Mouse (Mus musculus) MEL (cell line): ENCODE measurements around the gene Scrn1. TPM values are rescaled to one million over a fixed set of nuclear protein-coding genes. Genes with fewer than 3 reads are reported as not detected.

Source experiments
- DNase-seq: peaks from one replicate; pipeline ENCODE4 v3.0.0; 2011; ENCODE audit warnings: low read depth, low spot score
- H3K27ac ChIP-seq: 2 replicates; pipeline ENCODE4 v1.5.1; 2012; ENCODE audit warnings: low read depth, mild to moderate bottlenecking, control low read depth, low read length, moderate library complexity; ENCODE audit not compliant: control insufficient read depth
- H3K27me3 ChIP-seq, 2 experiments: fragments of 150-350 bp in 1 of 2; sonication (generic) in 1 of 2; 2 replicates each; pipeline ENCODE4 v1.6.1; 2012; ENCODE audit warnings: low read length in 2 of 2, mild to moderate bottlenecking in 2 of 2, improper control_type of control experiment in 1 of 2, moderate library complexity in 1 of 2; ENCODE audit not compliant: insufficient read depth in 2 of 2, control insufficient read depth in 1 of 2
- H3K36me3 ChIP-seq, 2 experiments: 2 replicates each; pipeline ENCODE4 v1.6.1; 2012 to 2014; ENCODE audit warnings: low read length in 2 of 2, improper control_type of control experiment in 1 of 2, inconsistent platforms in 1 of 2, mild to moderate bottlenecking in 1 of 2; ENCODE audit not compliant: insufficient read depth in 2 of 2, control insufficient read depth in 1 of 2
- H3K4me1 ChIP-seq, 2 experiments: fragments of 150-350 bp in 1 of 2; sonication (generic) in 1 of 2; 2 replicates each; pipeline ENCODE4 v1.6.1; 2012; ENCODE audit warnings: low read length in 2 of 2, improper control_type of control experiment in 1 of 2, mild to moderate bottlenecking in 1 of 2; ENCODE audit not compliant: insufficient read depth in 2 of 2, control insufficient read depth in 1 of 2
- H3K4me3 ChIP-seq, 2 experiments: fragments of 150-350 bp in 1 of 2; sonication (generic) in 1 of 2; 2 replicates each; pipeline ENCODE4 v1.5.1; 2012; ENCODE audit warnings: low read depth in 2 of 2, low read length in 2 of 2, mild to moderate bottlenecking in 2 of 2, moderate library complexity in 2 of 2, control low read depth in 1 of 2, improper control_type of control experiment in 1 of 2; ENCODE audit not compliant: control insufficient read depth in 1 of 2, insufficient read depth in 1 of 2
- H3K79me2 ChIP-seq: 2 replicates; pipeline ENCODE4 v1.6.1; 2012; ENCODE audit warnings: mild to moderate bottlenecking, low read length, moderate library complexity; ENCODE audit not compliant: control insufficient read depth, poor library complexity, insufficient read depth
- H3K9ac ChIP-seq: 2 replicates; pipeline ENCODE4 v1.6.1; 2012; ENCODE audit warnings: low read depth, mild to moderate bottlenecking, control low read depth, low read length, moderate library complexity; ENCODE audit not compliant: control insufficient read depth, poor library complexity, severe bottlenecking
- H3K9me3 ChIP-seq: fragments of 150-350 bp; sonication (generic); replicated peaks from 2 replicates; pipeline ENCODE4 v1.6.1; 2012; ENCODE audit warnings: mild to moderate bottlenecking, low read length, improper control_type of control experiment, moderate library complexity; ENCODE audit not compliant: insufficient read depth
- E2F4 ChIP-seq: IDR thresholded peaks from 2 replicates; pipeline ENCODE4 v1.6.1; 2011; ENCODE audit warnings: low read depth, low read length, improper control_type of control experiment, borderline replicate concordance
- EP300 ChIP-seq, 2 experiments: IDR thresholded peaks; 2 replicates each; pipeline ENCODE4 v1.6.1; 2011; ENCODE audit warnings: improper control_type of control experiment in 2 of 2, low read length in 2 of 2, low read depth in 1 of 2, mild to moderate bottlenecking in 1 of 2
- GABPA ChIP-seq: IDR thresholded peaks from 2 replicates; pipeline ENCODE4 v1.6.1; 2012; ENCODE audit warnings: low read depth, mild to moderate bottlenecking, inconsistent platforms, low read length, improper control_type of control experiment, moderate library complexity
- GATA1 ChIP-seq: IDR thresholded peaks from 2 replicates; pipeline ENCODE4 v1.6.1; 2011; ENCODE audit warnings: low read depth, low read length, improper control_type of control experiment
- JUND ChIP-seq: IDR thresholded peaks from 2 replicates; pipeline ENCODE4 v1.6.1; 2011; ENCODE audit warnings: low read depth, mild to moderate bottlenecking, improper control_type of control experiment, low read length
- MAFK ChIP-seq: IDR thresholded peaks from 2 replicates; pipeline ENCODE4 v1.6.1; 2011; ENCODE audit warnings: low read depth, mild to moderate bottlenecking, low read length, improper control_type of control experiment, borderline replicate concordance
- MXI1 ChIP-seq: IDR thresholded peaks from 2 replicates; pipeline ENCODE4 v1.6.1; 2011; ENCODE audit warnings: mild to moderate bottlenecking, low read depth, low read length, improper control_type of control experiment
- MYB ChIP-seq: IDR thresholded peaks from 2 replicates; pipeline ENCODE4 v1.6.1; 2011; ENCODE audit warnings: mild to moderate bottlenecking, low read depth, low read length, improper control_type of control experiment
- NELFE ChIP-seq: IDR thresholded peaks from 2 replicates; pipeline ENCODE4 v1.6.1; 2011; ENCODE audit warnings: low read depth, low read length, improper control_type of control experiment
- POLR2AphosphoS5 ChIP-seq: IDR thresholded peaks from 2 replicates; pipeline ENCODE4 v1.6.1; 2012; ENCODE audit warnings: low read depth, borderline replicate concordance, mild to moderate bottlenecking, inconsistent platforms, low read length, moderate library complexity, mixed read lengths
- RCOR1 ChIP-seq: IDR thresholded peaks from 2 replicates; pipeline ENCODE4 v1.6.1; 2012; ENCODE audit warnings: low read depth, mild to moderate bottlenecking, inconsistent platforms, low read length, improper control_type of control experiment
- SIN3A ChIP-seq: IDR thresholded peaks from 2 replicates; pipeline ENCODE4 v1.6.1; 2012; ENCODE audit warnings: low read length, improper control_type of control experiment, inconsistent platforms
- TAL1 ChIP-seq: IDR thresholded peaks from 2 replicates; pipeline ENCODE4 v1.6.1; 2012; ENCODE audit warnings: mild to moderate bottlenecking, inconsistent platforms, low read length, moderate library complexity, mixed read lengths
- TBP ChIP-seq: IDR thresholded peaks from 2 replicates; pipeline ENCODE4 v1.8.0; 2011; ENCODE audit warnings: low read depth, low read length, improper control_type of control experiment
- USF1 ChIP-seq: IDR thresholded peaks from 2 replicates; pipeline ENCODE4 v1.6.1; 2014; ENCODE audit warnings: low read depth, mild to moderate bottlenecking, inconsistent platforms, low read length, improper control_type of control experiment, moderate library complexity
- ZC3H11A ChIP-seq: IDR thresholded peaks from 2 replicates; pipeline ENCODE4 v1.6.1; 2012; ENCODE audit warnings: low read depth, mild to moderate bottlenecking, inconsistent platforms, low read length, improper control_type of control experiment
- ZMIZ1 ChIP-seq: IDR thresholded peaks from 2 replicates; pipeline ENCODE4 v1.6.1; 2012; ENCODE audit warnings: low read depth, mild to moderate bottlenecking, inconsistent platforms, low read length, improper control_type of control experiment, moderate library complexity
- polyA plus RNA-seq, 2 experiments: library from polyadenylated mRNA; stranded (reverse) in 1 of 2; unstranded in 1 of 2; fragments of >175 nt in 1 of 2; fragments of >200 nt in 1 of 2; gene quantifications; 2 replicates each; pipeline versions ENCODE4 v1.2.1 to v1.2.4; 2012; ENCODE audit warnings: low replicate concordance in 2 of 2, low read depth in 1 of 2; ENCODE audit not compliant: insufficient read length in 2 of 2, insufficient read depth in 1 of 2, missing spikeins in 1 of 2
- total RNA-seq: library from RNA; depleted of rRNA; stranded (reverse); fragments of 300-350 nt; gene quantifications from 2 replicates; pipeline ENCODE4 v1.2.3, GENCODE M21; 2012

Scrn1 gene
- total and polyA plus RNA-seq, 3 experiments, result not detected

DNA sequence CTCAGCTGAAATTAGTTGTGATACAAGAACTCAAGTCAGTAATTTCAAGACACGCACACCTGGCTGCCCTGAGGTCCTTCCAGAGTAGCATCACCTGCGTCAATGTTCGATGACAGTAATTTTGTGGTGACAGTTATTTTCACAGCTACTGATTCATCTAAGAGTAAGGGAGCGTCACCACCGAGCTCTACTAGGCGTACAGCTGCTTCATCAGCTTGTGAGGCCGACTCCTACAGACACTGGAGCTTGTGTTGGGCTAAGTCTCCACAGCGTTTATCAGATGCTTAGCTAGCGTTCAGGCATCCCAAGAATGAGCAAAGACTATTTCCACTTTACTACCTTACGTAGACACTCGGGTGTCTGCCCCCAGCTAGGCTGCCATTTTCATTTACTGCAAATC, 60.0 kb downstream of the Scrn1 start:
- no peak overlapping the region for H3K4me3 ChIP-seq
- H3K27ac ChIP-seq, result no peak overlapping the region
- TF ChIP-seq MYB, result no peak
- no peak for TF ChIP-seq JUND
- TF ChIP-seq POLR2AphosphoS5, result no peak
- TF ChIP-seq MXI1, result no peak
- TF ChIP-seq RCOR1, result no peak
- TF ChIP-seq SIN3A, result no peak
- TF ChIP-seq GATA1, result no peak
- TF ChIP-seq USF1, result no peak
- TF ChIP-seq EP300 (IDR thresholded peaks at IDR 0.05; ENCODE audit: low read depth in 1 of 2, low read length in 2 of 2), result no peak
- no peak for TF ChIP-seq TBP
- TF ChIP-seq E2F4, result no peak
- H3K4me1 ChIP-seq, result no peaks in the 10 kb centered on the region
- no peaks in the 10 kb centered on the region for H3K79me2 ChIP-seq
- no peak for DNase-seq
- H3K27me3 ChIP-seq, result no peaks in the 10 kb centered on the region
- H3K36me3 ChIP-seq, result no peaks in the 10 kb centered on the region
- no peak overlapping the region for H3K9ac ChIP-seq
- no peaks in the 10 kb centered on the region for H3K9me3 ChIP-seq

- H3K4me1 ChIP-seq, result no peaks in the 10 kb centered on the region
- TF ChIP-seq JUND (no peak), SIN3A (no peak), NELFE (no peak), MAFK (no peak), ZC3H11A (no peak), GABPA (no peak)
- no peaks in the 10 kb centered on the region for H3K9me3 ChIP-seq
- no peaks in the 10 kb centered on the region for H3K79me2 ChIP-seq
- no peak overlapping the region for H3K27ac ChIP-seq
- no peak overlapping the region for H3K4me3 ChIP-seq
- no peaks in the 10 kb centered on the region for H3K27me3 ChIP-seq
- no peak for DNase-seq
- no peak overlapping the region for H3K9ac ChIP-seq
- H3K36me3 ChIP-seq, result no peaks in the 10 kb centered on the region
These were observed 63.6 kb downstream of the Scrn1 start for GRCm38 (mm10) chr6:54502661-54503115.

- DNase-seq, result no peak
- Histone ChIP-seq H3K9ac (no peak overlapping the region), H3K4me1 (no peaks in the 10 kb centered on the region), H3K36me3 (no peaks in the 10 kb centered on the region), H3K4me3 (no peak overlapping the region), H3K79me2 (no peaks in the 10 kb centered on the region), H3K27ac (no peak overlapping the region), H3K9me3 (no peaks in the 10 kb centered on the region), H3K27me3 (no peaks in the 10 kb centered on the region)
- no peak for TF ChIP-seq TAL1
- no peak for TF ChIP-seq ZMIZ1
- TF ChIP-seq NELFE, result no peak
- no peak for TF ChIP-seq TBP
- TF ChIP-seq EP300 (IDR thresholded peaks at IDR 0.05; ENCODE audit: low read depth in 1 of 2, low read length in 2 of 2), result no peak
These were observed 70.1 kb downstream of the Scrn1 start for GRCm38 (mm10) chr6:54496214-54496613.
